Mouse (Mus musculus): ENCODE measurements at regions not wholly inside any gene's neighbourhood (a gene's known extent, or its start where the extent isn't known, plus 50 kb on each side); places are given as distances from the start of the nearest gene placed in this dataset.

DNA sequence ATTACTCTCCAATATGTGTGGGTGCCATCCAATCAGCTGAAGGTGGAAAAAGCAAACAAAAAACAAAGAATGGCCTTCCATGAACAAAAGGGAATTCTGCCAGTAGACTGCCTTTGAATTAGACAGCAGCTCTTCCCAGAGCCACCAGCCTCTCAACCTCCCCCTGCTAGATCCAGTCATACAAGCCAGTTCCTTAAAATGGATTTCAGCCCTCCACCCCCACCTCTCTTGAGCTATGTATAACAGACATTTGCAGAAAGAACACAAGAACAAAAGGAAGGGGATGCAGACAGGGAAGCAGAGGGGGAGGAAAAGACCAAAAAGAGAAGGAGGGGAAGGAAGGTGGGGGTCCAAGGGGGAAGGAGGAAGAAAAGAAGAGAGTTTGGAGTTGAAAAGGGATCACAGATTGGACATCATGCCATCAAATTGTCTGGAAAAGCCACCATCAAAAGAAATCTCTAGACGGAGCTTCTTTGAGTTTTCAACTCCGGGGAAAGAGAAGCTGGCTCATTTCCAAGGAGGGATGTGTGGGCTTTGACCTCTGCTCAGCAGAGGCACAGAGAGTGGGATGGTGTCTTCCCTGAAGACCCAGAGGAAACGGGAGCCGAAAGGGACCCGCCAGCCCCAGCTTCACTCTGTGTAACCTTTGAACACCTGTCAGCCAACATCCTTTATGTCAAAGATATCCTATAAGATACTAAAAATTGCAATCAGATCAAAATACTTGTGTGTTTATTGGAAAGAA is 114.8 kb downstream of the Dhrs2 start:
- 20% methylated on average over 5 of the region's 5 CpGs for WGBS
- TF ChIP-seq CTCF (IDR thresholded peaks at IDR 0.05; ENCODE audit: low read depth), result no peak
- Histone ChIP-seq H3K4me1 (ENCODE audit: insufficient read depth, low read length) (no peaks in the 10 kb centered on the region; the same call in 1 of the 2 replicates), H3K27ac (0 out of 2 replicates have a peak overlapping the region, but pooled peaks have one; percentile 20), H3K4me3 (ENCODE audit: low read length) (no peak overlapping the region), H3K36me3 (ENCODE audit: insufficient read depth, low read length) (no peaks in the 10 kb centered on the region), H3K9me3 (ENCODE audit: low read length) (no peaks in the 10 kb centered on the region), H3K4me2 (ENCODE audit: low read depth, low read length) (no peak overlapping the region), H3K9ac (replicated peaks; ENCODE audit: low read length) (no peak overlapping the region), H3K27me3 (ENCODE audit: insufficient read depth, low read length) (no peaks in the 10 kb centered on the region)
- ATAC-seq, result 0 out of 2 replicates have a peak, but pooled peaks have one; percentile 49
- DNase-seq (ENCODE audit: low spot score), result peak; percentile 29

DNA sequence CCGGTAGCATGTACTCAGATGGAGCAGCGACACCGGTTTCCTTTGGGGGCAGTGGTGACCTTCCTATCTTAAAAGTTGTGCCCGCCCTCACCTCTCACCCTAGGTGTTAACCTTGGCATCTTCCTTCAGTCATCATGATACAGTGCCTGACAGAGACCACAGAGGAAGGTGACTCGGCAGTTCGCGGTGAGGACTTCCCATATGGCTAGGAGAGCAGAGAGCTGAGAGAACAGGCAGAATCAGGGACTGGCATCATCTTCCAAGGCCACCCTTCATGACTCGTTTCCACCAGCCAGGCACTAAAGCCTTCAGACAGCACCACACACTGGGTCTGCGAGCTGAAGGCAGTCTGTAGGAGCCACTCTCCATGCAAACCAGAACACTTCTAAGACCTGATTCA is 116.2 kb downstream of the Dhrs2 start:
- H3K27me3 ChIP-seq (ENCODE audit: insufficient read depth, low read length), result no peaks in the 10 kb centered on the region
- peak overlapping the region; percentile 48; the same call in 1 of the 2 replicates for H3K27ac ChIP-seq
- TF ChIP-seq CTCF (IDR thresholded peaks at IDR 0.05; ENCODE audit: low read depth), result no peak
- no peak overlapping the region for H3K4me2 ChIP-seq (ENCODE audit: low read depth, low read length)
- no peaks in the 10 kb centered on the region for H3K9me3 ChIP-seq (ENCODE audit: low read length)
- H3K9ac ChIP-seq (replicated peaks; ENCODE audit: low read length), result no peak overlapping the region
- H3K4me1 ChIP-seq (ENCODE audit: insufficient read depth, low read length), result no peaks in the 10 kb centered on the region; the same call in 1 of the 2 replicates
- 83% methylated on average over 9 of the region's 9 CpGs for WGBS
- peak; percentile 6 for DNase-seq (ENCODE audit: low spot score)
- no peaks in the 10 kb centered on the region for H3K36me3 ChIP-seq (ENCODE audit: insufficient read depth, low read length)
- ATAC-seq, result no peak
- H3K4me3 ChIP-seq (ENCODE audit: low read length), result no peak overlapping the region

DNA sequence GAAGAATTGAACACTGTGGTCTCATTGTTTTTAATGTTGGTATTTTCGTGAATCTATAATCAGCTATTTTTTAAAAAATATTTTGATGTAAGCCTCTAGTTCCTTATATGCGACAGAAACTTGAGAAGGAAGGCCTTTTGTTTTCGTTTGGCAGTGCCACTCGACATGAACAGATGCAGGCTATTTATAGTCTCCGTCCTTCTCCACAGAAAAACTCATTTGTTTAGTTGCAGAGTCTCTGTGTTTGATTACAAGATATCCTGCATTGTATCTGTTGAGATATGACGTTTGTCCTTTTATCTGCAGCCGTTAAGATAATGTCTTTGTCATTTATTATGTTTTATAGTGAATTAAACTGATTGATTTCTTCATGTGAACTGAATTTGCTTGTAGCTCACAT is 116.7 kb downstream of the Dhrs2 start:
- 35% methylated on average over 7 of the region's 7 CpGs for WGBS
- no peak overlapping the region for H3K4me3 ChIP-seq (ENCODE audit: low read length)
- H3K4me1 ChIP-seq (ENCODE audit: insufficient read depth, low read length), result no peaks in the 10 kb centered on the region; the same call in 1 of the 2 replicates
- no peak overlapping the region for H3K9ac ChIP-seq (replicated peaks; ENCODE audit: low read length)
- no peaks in the 10 kb centered on the region for H3K36me3 ChIP-seq (ENCODE audit: insufficient read depth, low read length)
- no peaks in the 10 kb centered on the region for H3K27me3 ChIP-seq (ENCODE audit: insufficient read depth, low read length)
- no peaks in the 10 kb centered on the region for H3K9me3 ChIP-seq (ENCODE audit: low read length)
- DNase-seq (ENCODE audit: low spot score), result peak; percentile 41
- ATAC-seq, result no peak
- TF ChIP-seq CTCF (IDR thresholded peaks at IDR 0.05; ENCODE audit: low read depth), result no peak
- no peak overlapping the region for H3K4me2 ChIP-seq (ENCODE audit: low read depth, low read length)
- H3K27ac ChIP-seq, result peak overlapping the region; percentile 48; the same call in 1 of the 2 replicates

DNA sequence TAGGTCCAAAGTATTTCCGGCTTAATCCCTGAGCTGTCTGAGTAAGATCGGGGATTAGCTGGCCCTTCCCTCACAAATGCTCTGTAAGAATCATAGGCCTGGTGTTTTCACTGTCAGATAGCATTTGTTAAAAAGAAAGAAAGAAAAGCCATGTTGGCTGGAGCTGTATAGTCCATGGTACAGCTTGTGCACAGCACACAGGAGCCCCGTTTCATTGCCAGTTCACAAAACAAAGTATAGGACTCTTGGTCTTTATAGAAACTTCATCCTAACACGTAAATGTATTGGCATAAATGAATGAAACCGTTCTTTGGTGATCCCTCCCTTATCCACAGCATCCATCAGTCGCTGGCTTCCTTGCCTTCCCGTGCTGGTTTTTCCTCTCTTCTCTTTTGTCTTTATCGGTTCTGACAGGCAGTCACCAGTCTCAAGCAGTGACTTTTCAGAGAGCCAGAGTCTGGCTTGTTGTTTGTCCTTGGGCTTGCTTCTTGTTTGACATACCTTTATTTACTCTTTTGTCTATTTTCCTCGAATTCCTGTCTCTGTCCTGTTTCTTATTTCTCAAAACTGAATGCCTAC is 117.3 kb downstream of the Dhrs2 start:
- H3K27ac ChIP-seq, result peak overlapping the region; percentile 51; the same call in 1 of the 2 replicates
- DNase-seq (ENCODE audit: low spot score), result no peak

DNA sequence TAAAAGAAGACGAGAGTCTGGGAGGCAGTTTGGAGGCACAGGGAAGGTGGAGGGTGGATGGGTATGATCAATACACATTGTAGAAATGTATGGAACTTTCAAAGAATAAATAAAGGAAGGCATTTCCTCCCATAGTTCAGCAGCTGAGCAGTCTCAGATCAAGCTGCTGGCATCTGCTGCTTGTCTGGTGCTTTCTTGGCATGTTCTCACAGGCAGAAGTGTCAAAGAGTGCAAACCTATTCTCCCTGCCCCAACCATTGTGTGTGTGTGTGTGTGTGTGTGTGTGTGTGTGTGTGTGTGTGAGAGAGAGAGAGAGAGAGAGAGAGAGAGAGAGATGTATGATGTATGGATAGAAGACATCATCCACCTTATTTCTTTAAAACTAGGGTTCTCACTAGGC is 121.5 kb downstream of the Dhrs2 start:
- Histone ChIP-seq H3K27ac (no peak overlapping the region), H3K27me3 (ENCODE audit: insufficient read depth, low read length) (no peaks in the 10 kb centered on the region), H3K9me3 (ENCODE audit: low read length) (no peaks in the 10 kb centered on the region), H3K4me2 (ENCODE audit: low read depth, low read length) (no peak overlapping the region), H3K4me1 (ENCODE audit: insufficient read depth, low read length) (no peaks in the 10 kb centered on the region; the same call in 1 of the 2 replicates), H3K36me3 (ENCODE audit: insufficient read depth, low read length) (no peaks in the 10 kb centered on the region), H3K4me3 (ENCODE audit: low read length) (no peak overlapping the region), H3K9ac (replicated peaks; ENCODE audit: low read length) (no peak overlapping the region)
- WGBS, result 44% methylated on average over 1 of the region's 1 CpGs
- ATAC-seq (no peak), DNase-seq (ENCODE audit: low spot score) (no peak)
- TF ChIP-seq CTCF (IDR thresholded peaks at IDR 0.05; ENCODE audit: low read depth), result no peak

More for the DNA sequence above, 117.3 kb downstream of the Dhrs2 start:
- Histone ChIP-seq H3K4me2 (ENCODE audit: low read depth, low read length) (no peak overlapping the region), H3K4me1 (ENCODE audit: insufficient read depth, low read length) (no peaks in the 10 kb centered on the region; the same call in 1 of the 2 replicates), H3K27me3 (ENCODE audit: insufficient read depth, low read length) (no peaks in the 10 kb centered on the region), H3K9me3 (ENCODE audit: low read length) (no peaks in the 10 kb centered on the region), H3K9ac (replicated peaks; ENCODE audit: low read length) (no peak overlapping the region), H3K36me3 (ENCODE audit: insufficient read depth, low read length) (no peaks in the 10 kb centered on the region), H3K4me3 (ENCODE audit: low read length) (no peak overlapping the region)
- no peak for ATAC-seq
- no peak for TF ChIP-seq CTCF (IDR thresholded peaks at IDR 0.05; ENCODE audit: low read depth)
- WGBS, result 42% methylated on average over 9 of the region's 9 CpGs

DNA sequence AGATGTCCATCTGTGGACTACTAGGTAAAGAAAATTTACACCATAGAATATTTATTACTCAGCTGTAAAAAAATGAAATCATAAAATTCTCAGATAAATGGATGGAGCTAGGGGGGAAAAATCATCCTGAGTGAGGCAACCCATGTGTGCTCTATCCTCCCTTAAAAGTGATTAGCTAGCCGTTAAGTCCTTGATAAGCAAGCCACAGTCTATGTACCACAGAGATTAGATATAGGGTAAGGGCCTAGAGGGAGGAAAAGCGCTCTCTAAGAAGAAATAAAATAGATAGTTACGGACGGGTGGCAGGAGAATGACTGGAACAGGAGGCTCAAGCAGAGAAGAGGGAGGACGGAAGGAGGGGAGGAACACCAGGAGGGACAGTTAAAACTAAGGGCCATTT is 122.1 kb downstream of the Dhrs2 start:
- TF ChIP-seq CTCF (IDR thresholded peaks at IDR 0.05; ENCODE audit: low read depth), result no peak
- Histone ChIP-seq H3K27ac (no peak overlapping the region), H3K4me3 (ENCODE audit: low read length) (no peak overlapping the region), H3K4me1 (ENCODE audit: insufficient read depth, low read length) (no peaks in the 10 kb centered on the region; the same call in 1 of the 2 replicates), H3K27me3 (ENCODE audit: insufficient read depth, low read length) (no peaks in the 10 kb centered on the region), H3K4me2 (ENCODE audit: low read depth, low read length) (no peak overlapping the region), H3K9me3 (ENCODE audit: low read length) (no peaks in the 10 kb centered on the region), H3K9ac (replicated peaks; ENCODE audit: low read length) (no peak overlapping the region), H3K36me3 (ENCODE audit: insufficient read depth, low read length) (no peaks in the 10 kb centered on the region)
- WGBS, result 89% methylated on average over 5 of the region's 5 CpGs
- DNase-seq (ENCODE audit: low spot score) (no peak), ATAC-seq (no peak)

DNA sequence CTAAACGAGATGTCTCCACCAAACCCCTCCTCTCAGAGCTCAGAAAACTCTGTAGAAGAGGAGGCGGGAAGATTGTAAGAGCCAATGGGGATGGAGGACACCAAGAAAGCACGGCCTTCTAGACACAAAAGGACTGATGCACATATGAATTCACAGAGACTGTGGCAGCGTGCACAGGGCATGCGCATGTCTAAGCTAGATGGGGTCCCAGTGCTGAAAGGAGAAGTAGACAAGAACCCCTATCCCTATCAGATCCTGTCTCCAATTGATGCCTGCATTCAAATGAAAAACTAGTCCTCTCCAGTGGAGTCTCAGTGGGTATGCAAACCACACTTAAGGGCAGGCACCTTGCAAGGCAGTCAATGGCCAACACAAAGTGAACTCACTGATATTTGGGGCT is 123.3 kb downstream of the Dhrs2 start:
- H3K4me2 ChIP-seq (ENCODE audit: low read depth, low read length), result no peak overlapping the region
- TF ChIP-seq CTCF (IDR thresholded peaks at IDR 0.05; ENCODE audit: low read depth), result no peak
- no peak overlapping the region for H3K9ac ChIP-seq (replicated peaks; ENCODE audit: low read length)
- DNase-seq (ENCODE audit: low spot score) (no peak), ATAC-seq (no peak)
- H3K4me3 ChIP-seq (ENCODE audit: low read length), result no peak overlapping the region
- no peak overlapping the region for H3K27ac ChIP-seq
- no peaks in the 10 kb centered on the region for H3K36me3 ChIP-seq (ENCODE audit: insufficient read depth, low read length)
- no peaks in the 10 kb centered on the region for H3K27me3 ChIP-seq (ENCODE audit: insufficient read depth, low read length)
- H3K4me1 ChIP-seq (ENCODE audit: insufficient read depth, low read length), result no peaks in the 10 kb centered on the region
- no peaks in the 10 kb centered on the region for H3K9me3 ChIP-seq (ENCODE audit: low read length)
- 85% methylated on average over 5 of the region's 5 CpGs for WGBS

Data from hindbrain, postnatal 0 days (tissue).